Mouse (Mus musculus): ENCODE results near the gene Gm4952.

DNA sequence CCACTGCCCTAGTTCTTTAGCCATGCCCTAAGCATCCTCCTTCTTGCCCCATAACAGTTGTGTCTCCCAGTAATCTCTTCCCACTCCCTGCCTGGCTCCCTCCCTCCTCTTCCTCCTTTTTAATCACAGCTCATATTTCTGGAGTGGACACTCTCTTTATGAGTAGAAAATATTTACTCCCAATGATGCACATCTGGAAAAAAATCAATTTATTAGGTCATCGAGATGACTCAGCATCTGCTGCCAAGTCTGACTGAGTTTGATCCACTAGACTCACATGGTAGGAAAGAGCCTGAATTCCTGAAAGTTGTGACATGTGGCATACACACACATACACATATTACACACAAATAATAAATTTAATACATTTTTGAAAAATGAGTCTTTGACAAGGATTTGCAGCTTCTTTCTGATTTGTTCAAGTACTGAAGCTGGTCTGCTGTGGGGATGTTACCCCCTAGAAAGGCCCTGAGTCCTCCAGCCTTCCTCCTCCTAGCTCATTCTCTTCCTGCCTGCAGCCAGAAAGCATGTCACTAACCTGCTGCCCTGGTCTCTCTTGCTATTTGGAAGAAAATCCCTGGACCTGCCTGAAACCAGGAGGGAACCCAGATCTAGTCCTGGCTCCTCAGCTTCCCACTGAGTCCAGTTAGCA lies 27.0 kb upstream of the Gm4952 start:
- no peak for TF ChIP-seq FLI1 (IDR thresholded peaks at IDR 0.05; ENCODE audit: low read length)
- TF ChIP-seq GATA1 (IDR thresholded peaks at IDR 0.05; ENCODE audit: borderline replicate concordance, low read length): no peak
